Mouse (Mus musculus): ENCODE measurements around the gene Clspn.
"Not testable (repeated sequence)": the region's sequence is repeated elsewhere in the genome, so short reads cannot be mapped to it uniquely, and the experiment has no call there.

Gene Clspn

GRCm38 (mm10) chr4:126556809-126557711 is at the start of gene Clspn:
Gene Clspn, plus strand, starts transcription at chr4:126556935.
- DNase-seq: peak; percentile 90 to 93

GRCm38 (mm10) chr4:126508110-126508899 is 48.4 kb upstream of the Clspn start:
- peak in 1 of 2 experiments; percentile 4 for DNase-seq

- no peak for DNase-seq
Observed at GRCm38 (mm10) chr4:126509072-126509471, 47.7 kb upstream of the Clspn start.

GRCm38 (mm10) chr4:126511013-126511412 is 45.7 kb upstream of the Clspn start:
- no peak for DNase-seq

- no peak for DNase-seq
Observed at GRCm38 (mm10) chr4:126512308-126513066, 44.2 kb upstream of the Clspn start.

GRCm38 (mm10) chr4:126526164-126526563 is 30.6 kb upstream of the Clspn start:
- no peak for DNase-seq

- no peak for DNase-seq
Observed at GRCm38 (mm10) chr4:126526828-126527227, 29.9 kb upstream of the Clspn start.

- no peak for DNase-seq
Observed at GRCm38 (mm10) chr4:126532292-126532691, 24.4 kb upstream of the Clspn start.

- peak; percentile 56 to 83 for DNase-seq
Observed at GRCm38 (mm10) chr4:126532827-126533728, 23.7 kb upstream of the Clspn start, which contains the start of gene Ago4. Gene Ago4, minus strand, starts transcription at chr4:126533472.

- no peak for DNase-seq
Observed at GRCm38 (mm10) chr4:126533729-126534070, 23.0 kb upstream of the Clspn start.

- DNase-seq: not testable (repeated sequence)
Observed at GRCm38 (mm10) chr4:126535631-126536030, 21.1 kb upstream of the Clspn start.

- no peak for DNase-seq
Observed at GRCm38 (mm10) chr4:126536865-126537264, 19.9 kb upstream of the Clspn start.

- DNase-seq: no peak
Observed at GRCm38 (mm10) chr4:126540487-126541071, 16.2 kb upstream of the Clspn start.

- no peak for DNase-seq
Observed at GRCm38 (mm10) chr4:126542838-126543237, 13.9 kb upstream of the Clspn start.

GRCm38 (mm10) chr4:126545016-126545415 is 11.7 kb upstream of the Clspn start:
- DNase-seq: no peak

- DNase-seq: no peak
Observed at GRCm38 (mm10) chr4:126545703-126546102, 11.0 kb upstream of the Clspn start.

- no peak for DNase-seq
Observed at GRCm38 (mm10) chr4:126546183-126546582, 10.6 kb upstream of the Clspn start.

- no peak for DNase-seq
Observed at GRCm38 (mm10) chr4:126552136-126552535, 4.6 kb upstream of the Clspn start.

- no peak for DNase-seq
Observed at GRCm38 (mm10) chr4:126553105-126553504, 3.6 kb upstream of the Clspn start.

- DNase-seq: no peak
Observed at GRCm38 (mm10) chr4:126553685-126554084, 3.0 kb upstream of the Clspn start.

- DNase-seq: peak in 1 of 2 experiments; percentile 25
Observed at GRCm38 (mm10) chr4:126554462-126554861, 2.3 kb upstream of the Clspn start.

Data from kidney, postnatal 25 days (tissue).